Mouse (Mus musculus): ENCODE measurements around the gene Ncoa5. TPM values are rescaled to one million over a fixed set of nuclear protein-coding genes. Genes with fewer than 3 reads are reported as not detected.

Gene Ncoa5
- polyA plus RNA-seq, 1 experiment from 2014 or later, result 11.9 TPM

DNA sequence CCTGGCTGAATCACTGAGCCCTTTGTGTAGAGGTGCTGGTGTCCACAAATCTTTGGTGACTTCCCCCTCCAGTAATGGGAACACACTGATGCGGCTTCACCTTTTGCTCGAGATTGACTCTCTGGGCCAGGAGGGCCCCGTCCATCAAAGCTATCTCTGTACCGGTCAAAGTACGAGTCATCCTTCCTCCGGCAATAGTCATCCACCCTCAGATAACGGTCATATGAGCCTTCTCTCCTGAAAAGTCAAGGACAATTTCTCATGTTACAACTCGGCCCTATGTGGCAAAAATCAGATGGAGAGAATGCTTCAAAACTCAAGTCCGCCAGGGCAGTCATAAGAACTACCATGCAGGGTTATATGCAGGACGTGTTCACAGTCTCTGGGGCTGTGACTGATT is 24.3 kb downstream of the Ncoa5 start:
- H3K4me2 ChIP-seq (replicated peaks; ENCODE audit: low read depth), result no peak overlapping the region
- no peak overlapping the region for H3K4me3 ChIP-seq (ENCODE audit: low read depth, low read length)
- WGBS, result 58% methylated on average over 10 of the region's 10 CpGs
- H3K36me3 ChIP-seq (ENCODE audit: control insufficient read depth, insufficient read depth), result peaks cover 55% of the 10 kb centered on the region
- H3K27me3 ChIP-seq (replicated peaks; ENCODE audit: control insufficient read depth, insufficient read depth, low read length), result no peaks in the 10 kb centered on the region
- no peak for ATAC-seq
- no peak overlapping the region for H3K9ac ChIP-seq (ENCODE audit: low read depth, low read length)
- no peaks in the 10 kb centered on the region for H3K9me3 ChIP-seq (ENCODE audit: control insufficient read depth)
- TF ChIP-seq CTCF (IDR thresholded peaks at IDR 0.05; ENCODE audit: low read depth), result no peak
- no peak overlapping the region for H3K27ac ChIP-seq (ENCODE audit: low read depth, low read length)
- no peaks in the 10 kb centered on the region for H3K4me1 ChIP-seq (replicated peaks; ENCODE audit: control insufficient read depth, insufficient read depth, low read length)

DNA sequence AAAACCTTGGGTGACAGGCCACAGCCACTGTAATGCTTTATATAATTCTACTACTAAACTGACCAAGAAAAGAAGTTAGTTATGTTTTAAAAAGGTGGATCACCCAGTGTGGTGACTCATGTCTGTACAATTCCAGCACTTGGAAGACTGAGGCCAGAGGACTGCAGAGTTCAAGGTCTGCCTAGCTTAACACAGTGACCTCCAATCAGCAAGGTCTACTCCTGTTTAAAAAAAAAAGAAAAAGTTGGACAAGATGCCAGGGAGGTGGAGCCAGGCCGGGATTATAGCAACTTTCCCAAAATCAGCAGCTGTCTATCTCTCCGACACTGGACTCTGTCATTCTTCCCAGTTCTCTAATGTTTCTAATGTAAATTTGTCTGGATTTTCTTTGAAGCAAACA is 25.1 kb downstream of the Ncoa5 start:
- Histone ChIP-seq H3K4me1 (replicated peaks; ENCODE audit: control insufficient read depth, insufficient read depth, low read length) (no peaks in the 10 kb centered on the region), H3K27me3 (replicated peaks; ENCODE audit: control insufficient read depth, insufficient read depth, low read length) (no peaks in the 10 kb centered on the region), H3K4me2 (replicated peaks; ENCODE audit: low read depth) (no peak overlapping the region), H3K36me3 (ENCODE audit: control insufficient read depth, insufficient read depth) (peaks cover 62% of the 10 kb centered on the region), H3K9me3 (ENCODE audit: control insufficient read depth) (no peaks in the 10 kb centered on the region), H3K9ac (ENCODE audit: low read depth, low read length) (no peak overlapping the region), H3K4me3 (ENCODE audit: low read depth, low read length) (no peak overlapping the region), H3K27ac (ENCODE audit: low read depth, low read length) (no peak overlapping the region)
- WGBS, result 83% methylated on average over 2 of the region's 2 CpGs
- TF ChIP-seq CTCF (IDR thresholded peaks at IDR 0.05; ENCODE audit: low read depth), result no peak
- ATAC-seq, result no peak

DNA sequence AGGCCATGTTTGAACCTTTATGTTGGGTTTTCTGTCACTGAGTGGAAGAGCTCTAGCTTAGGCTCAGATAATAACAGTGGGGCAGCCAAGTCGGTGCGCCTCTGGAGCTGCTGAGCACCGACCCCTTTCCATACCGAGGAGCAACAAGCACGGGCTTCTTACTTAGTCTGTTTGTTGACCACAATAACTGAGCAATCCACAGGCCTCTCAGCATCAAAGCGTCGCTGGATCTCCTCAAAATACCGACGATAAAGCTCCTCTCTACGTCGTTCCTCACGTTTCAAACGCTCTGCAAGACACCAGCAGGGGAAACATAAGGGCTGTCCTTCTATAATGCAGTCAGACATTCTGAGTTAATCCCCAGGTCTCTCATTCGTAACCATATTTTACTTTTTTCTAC is 25.5 kb downstream of the Ncoa5 start:
- no peaks in the 10 kb centered on the region for H3K4me1 ChIP-seq (replicated peaks; ENCODE audit: control insufficient read depth, insufficient read depth, low read length)
- no peaks in the 10 kb centered on the region for H3K9me3 ChIP-seq (ENCODE audit: control insufficient read depth)
- WGBS, result 94% methylated on average over 14 of the region's 14 CpGs
- H3K36me3 ChIP-seq (ENCODE audit: control insufficient read depth, insufficient read depth), result peaks cover 67% of the 10 kb centered on the region
- no peaks in the 10 kb centered on the region for H3K27me3 ChIP-seq (replicated peaks; ENCODE audit: control insufficient read depth, insufficient read depth, low read length)
- H3K9ac ChIP-seq (ENCODE audit: low read depth, low read length), result no peak overlapping the region
- no peak overlapping the region for H3K4me2 ChIP-seq (replicated peaks; ENCODE audit: low read depth)
- no peak overlapping the region for H3K4me3 ChIP-seq (ENCODE audit: low read depth, low read length)
- ATAC-seq, result no peak
- no peak overlapping the region for H3K27ac ChIP-seq (ENCODE audit: low read depth, low read length)
- no peak for TF ChIP-seq CTCF (IDR thresholded peaks at IDR 0.05; ENCODE audit: low read depth)

DNA sequence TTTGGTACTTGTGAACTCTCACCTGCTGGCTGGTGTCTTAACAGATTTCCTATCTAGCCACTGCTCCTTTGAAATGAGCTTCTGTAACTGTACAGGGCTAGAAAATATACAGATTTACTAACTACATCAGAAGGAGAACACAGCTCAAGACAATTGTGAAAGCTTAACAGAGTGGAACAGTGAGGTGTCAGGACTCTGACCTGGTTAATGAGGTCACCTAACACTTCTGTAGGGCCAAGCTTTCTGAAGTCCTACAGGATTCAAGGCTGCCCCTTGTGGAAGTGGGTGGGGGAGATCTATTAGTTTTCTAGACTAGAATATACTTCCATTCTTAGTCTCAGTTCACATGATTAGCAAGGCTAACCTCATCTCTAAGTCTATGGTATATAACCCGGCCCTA is 26.7 kb downstream of the Ncoa5 start:
- no peak for TF ChIP-seq CTCF (IDR thresholded peaks at IDR 0.05; ENCODE audit: low read depth)
- H3K4me3 ChIP-seq (ENCODE audit: low read depth, low read length), result no peak overlapping the region
- H3K4me1 ChIP-seq (replicated peaks; ENCODE audit: control insufficient read depth, insufficient read depth, low read length), result no peaks in the 10 kb centered on the region
- H3K9me3 ChIP-seq (ENCODE audit: control insufficient read depth), result no peaks in the 10 kb centered on the region
- no peak overlapping the region for H3K4me2 ChIP-seq (replicated peaks; ENCODE audit: low read depth)
- H3K27me3 ChIP-seq (replicated peaks; ENCODE audit: control insufficient read depth, insufficient read depth, low read length), result no peaks in the 10 kb centered on the region
- ATAC-seq, result no peak
- H3K9ac ChIP-seq (ENCODE audit: low read depth, low read length), result no peak overlapping the region
- H3K36me3 ChIP-seq (ENCODE audit: control insufficient read depth, insufficient read depth), result peaks cover 78% of the 10 kb centered on the region
- 96% methylated on average over 1 of the region's 1 CpGs for WGBS
- no peak overlapping the region for H3K27ac ChIP-seq (ENCODE audit: low read depth, low read length)

DNA sequence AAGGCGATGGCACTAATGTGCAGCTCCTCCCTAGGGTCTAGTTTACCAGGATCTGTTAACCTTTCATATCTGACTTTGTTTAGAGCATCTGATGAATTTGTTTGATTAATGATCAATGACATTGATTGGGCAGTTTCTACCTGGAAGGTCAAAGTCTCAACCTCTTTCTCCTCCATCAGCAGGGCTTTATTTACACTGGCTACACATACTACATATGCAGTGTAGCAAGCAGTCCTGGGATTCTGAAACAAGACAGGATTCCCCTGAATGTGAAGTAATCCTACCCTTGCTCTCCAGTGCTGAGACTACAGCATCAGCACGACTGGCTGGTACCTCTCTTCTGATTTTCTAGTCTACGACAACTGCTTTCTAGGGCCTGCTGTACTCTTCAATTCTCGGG is 27.9 kb downstream of the Ncoa5 start:
- H3K4me2 ChIP-seq (replicated peaks; ENCODE audit: low read depth), result no peak overlapping the region
- H3K27ac ChIP-seq (ENCODE audit: low read depth, low read length), result no peak overlapping the region
- ATAC-seq, result no peak
- H3K9me3 ChIP-seq (ENCODE audit: control insufficient read depth), result no peaks in the 10 kb centered on the region
- no peak for TF ChIP-seq CTCF (IDR thresholded peaks at IDR 0.05; ENCODE audit: low read depth)
- H3K4me1 ChIP-seq (replicated peaks; ENCODE audit: control insufficient read depth, insufficient read depth, low read length), result no peaks in the 10 kb centered on the region
- 93% methylated on average over 4 of the region's 4 CpGs for WGBS
- no peak overlapping the region for H3K9ac ChIP-seq (ENCODE audit: low read depth, low read length)
- H3K4me3 ChIP-seq (ENCODE audit: low read depth, low read length), result no peak overlapping the region
- H3K36me3 ChIP-seq (ENCODE audit: control insufficient read depth, insufficient read depth), result peaks cover 87% of the 10 kb centered on the region
- H3K27me3 ChIP-seq (replicated peaks; ENCODE audit: control insufficient read depth, insufficient read depth, low read length), result no peaks in the 10 kb centered on the region

DNA sequence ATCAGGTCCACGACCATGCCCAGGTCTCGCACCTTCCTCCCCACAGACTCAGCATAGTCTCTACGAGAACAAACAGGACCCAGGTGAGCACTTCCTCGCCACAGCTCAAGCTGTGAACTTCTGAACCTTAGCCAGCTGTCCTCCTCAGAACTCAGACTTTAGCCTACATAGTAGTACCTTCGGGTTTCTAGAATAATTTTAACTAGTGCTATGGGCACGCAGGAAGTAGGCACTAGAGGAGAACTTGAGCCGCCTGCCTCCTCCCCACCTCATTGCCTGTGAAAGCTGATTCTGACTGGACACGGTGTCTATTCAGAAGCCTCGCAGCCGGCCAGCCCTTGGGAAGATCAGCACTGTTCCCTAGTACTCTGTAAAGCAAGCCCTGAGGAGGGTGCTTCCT is 30.4 kb downstream of the Ncoa5 start:
- no peak for TF ChIP-seq CTCF (IDR thresholded peaks at IDR 0.05; ENCODE audit: low read depth)
- H3K9me3 ChIP-seq (ENCODE audit: control insufficient read depth), result no peaks in the 10 kb centered on the region
- H3K36me3 ChIP-seq (ENCODE audit: control insufficient read depth, insufficient read depth), result peaks cover 90% of the 10 kb centered on the region
- no peaks in the 10 kb centered on the region for H3K4me1 ChIP-seq (replicated peaks; ENCODE audit: control insufficient read depth, insufficient read depth, low read length)
- ATAC-seq, result no peak
- H3K27ac ChIP-seq (ENCODE audit: low read depth, low read length), result no peak overlapping the region
- no peak overlapping the region for H3K4me3 ChIP-seq (ENCODE audit: low read depth, low read length)
- no peak overlapping the region for H3K4me2 ChIP-seq (replicated peaks; ENCODE audit: low read depth)
- 91% methylated on average over 10 of the region's 10 CpGs for WGBS
- no peaks in the 10 kb centered on the region for H3K27me3 ChIP-seq (replicated peaks; ENCODE audit: control insufficient read depth, insufficient read depth, low read length)
- no peak overlapping the region for H3K9ac ChIP-seq (ENCODE audit: low read depth, low read length)

DNA sequence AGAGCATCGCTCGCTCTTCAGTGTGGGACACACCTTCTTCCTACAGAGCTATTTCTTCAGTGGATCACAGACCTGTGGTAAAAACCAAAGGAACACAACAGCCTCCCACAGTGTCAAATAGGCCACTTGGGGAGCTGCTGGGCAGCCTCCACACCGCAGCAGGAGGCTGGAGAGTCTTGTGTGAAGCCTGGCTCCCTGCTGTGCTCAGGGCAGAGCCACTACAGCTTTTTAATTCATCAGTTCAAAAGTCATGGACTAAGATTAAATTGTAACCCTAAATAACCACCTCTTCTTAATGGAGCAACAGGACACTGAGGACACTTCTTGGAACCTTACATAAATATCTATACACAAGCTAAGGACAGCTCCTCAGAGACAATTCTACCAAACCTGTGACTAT is 31.6 kb downstream of the Ncoa5 start:
- H3K9ac ChIP-seq (ENCODE audit: low read depth, low read length), result no peak overlapping the region
- no peaks in the 10 kb centered on the region for H3K9me3 ChIP-seq (ENCODE audit: control insufficient read depth)
- H3K27me3 ChIP-seq (replicated peaks; ENCODE audit: control insufficient read depth, insufficient read depth, low read length), result no peaks in the 10 kb centered on the region; the same call in 1 of the 2 replicates
- no peak for TF ChIP-seq CTCF (IDR thresholded peaks at IDR 0.05; ENCODE audit: low read depth)
- no peak for ATAC-seq
- H3K4me1 ChIP-seq (replicated peaks; ENCODE audit: control insufficient read depth, insufficient read depth, low read length), result peaks cover 2% of the 10 kb centered on the region; the same call in 1 of the 2 replicates
- no peak overlapping the region for H3K4me2 ChIP-seq (replicated peaks; ENCODE audit: low read depth)
- H3K36me3 ChIP-seq (ENCODE audit: control insufficient read depth, insufficient read depth), result peaks cover 78% of the 10 kb centered on the region
- no peak overlapping the region for H3K4me3 ChIP-seq (ENCODE audit: low read depth, low read length)
- WGBS, result 83% methylated on average over 3 of the region's 3 CpGs
- no peak overlapping the region for H3K27ac ChIP-seq (ENCODE audit: low read depth, low read length)

Measured in intestine, postnatal 0 days (tissue).